Mouse (Mus musculus) neural tube, embryonic 13.5 days (tissue): ENCODE measurements around the gene Snx29. TPM values are rescaled to one million over a fixed set of nuclear protein-coding genes. Genes with fewer than 3 reads are reported as not detected.

Experiments used
- polyA plus RNA-seq: library from polyadenylated mRNA; unstranded; fragments of >200 nt; fragmentation: Nextera tagmentation; extraction: Ambion mirVana; gene quantifications from 2 replicates; pipeline ENCODE4 v1.2.1, GENCODE M21; 2015

The Snx29 gene
- polyA plus RNA-seq, 1 experiment from 2014 or later: 17.2 TPM

Other genes starting within 250 kb of the Snx29 start
- 28.7 and 29.6 TPM in 2 replicates for gene Txndc11, start 188.3 kb upstream of the Snx29 start, polyA plus RNA-seq
- 74.6 and 83.8 TPM in 2 replicates for gene Zc3h7a, start 146.5 kb upstream of the Snx29 start, polyA plus RNA-seq
- 144 and 164 TPM in 2 replicates for gene Rsl1d1, start 119.6 kb upstream of the Snx29 start, polyA plus RNA-seq
- 52.4 and 62.7 TPM in 2 replicates for gene Gspt1, start 68.6 kb upstream of the Snx29 start, polyA plus RNA-seq
- gene Tnfrsf17, start 9.1 kb upstream of the Snx29 start, polyA plus RNA-seq: 0.33 TPM in 1 of 2 replicates, not detected in the other